Mouse (Mus musculus) brain, embryonic 14.5 days (tissue): ENCODE measurements at regions not wholly inside any gene's neighbourhood (a gene's known extent, or its start where the extent isn't known, plus 50 kb on each side); places are given as distances from the start of the nearest gene placed in this dataset.

ENCODE experiments used
- CTCF ChIP-seq: fragments of 200-500 bp; IDR thresholded peaks from 2 replicates; pipeline ENCODE4 v1.5.1; 2012; ENCODE audit warnings: inconsistent platforms, mild to moderate bottlenecking, moderate library complexity, borderline replicate concordance; ENCODE audit not compliant: insufficient read depth, insufficient read length; ENCODE audit errors: extremely low read depth
- POLR2A ChIP-seq: fragments of 200-500 bp; IDR thresholded peaks from 2 replicates; pipeline ENCODE4 v1.6.1; 2012; ENCODE audit warnings: mild to moderate bottlenecking, inconsistent platforms, borderline replicate concordance; ENCODE audit not compliant: poor library complexity, insufficient read depth, insufficient read length, severe bottlenecking; ENCODE audit errors: extremely low read depth

DNA sequence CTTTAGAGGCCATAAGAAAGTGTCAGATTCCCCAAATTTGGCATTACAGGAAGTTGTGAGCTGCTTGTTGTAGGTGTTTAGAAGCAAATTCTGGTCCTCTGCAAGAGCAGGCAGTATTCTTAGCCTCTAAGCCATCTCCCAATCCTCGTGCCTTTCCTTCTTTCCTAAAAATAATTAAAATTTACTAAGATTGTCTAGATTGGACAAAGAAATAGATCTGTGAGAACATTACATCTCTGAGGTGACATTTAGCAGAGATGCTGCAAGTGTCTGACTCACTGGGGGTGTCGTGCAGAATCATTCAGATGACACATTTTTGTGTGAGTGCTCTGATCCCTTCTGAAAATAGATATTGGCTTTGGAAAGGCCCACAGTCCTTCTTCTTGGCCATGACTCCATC is 330.7 kb upstream of the Castor2 start:
- TF ChIP-seq CTCF (no peak), POLR2A (no peak)
